Mouse (Mus musculus): ENCODE data around the gene Ccdc97. TPM values are rescaled to one million over a fixed set of nuclear protein-coding genes. Genes with fewer than 3 reads are reported as not detected.
A peak's percentile ranks its signal among the peaks of the same experiment; 100 is the strongest.

The Ccdc97 gene
- polyA plus RNA-seq, 1 experiment = 72.4 TPM

DNA sequence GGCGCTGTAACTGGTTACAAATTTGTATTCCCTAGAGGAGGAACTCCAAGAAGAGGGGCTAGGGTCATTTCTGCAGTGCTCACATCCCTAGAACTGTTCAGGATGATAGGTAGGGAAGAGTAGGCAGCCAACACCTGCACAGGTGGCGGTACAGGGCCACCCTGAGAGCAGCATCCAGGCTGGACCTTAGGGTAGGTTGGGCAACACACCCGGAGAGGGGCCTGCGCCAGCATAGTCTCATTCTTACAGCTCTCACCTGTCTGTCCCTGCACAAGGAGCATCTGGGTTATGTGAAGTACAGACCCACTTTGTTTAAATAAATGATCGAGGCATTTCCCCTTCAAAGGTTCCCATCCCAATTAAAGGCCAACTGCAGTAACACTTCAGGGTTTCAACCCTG lies 1.9 kb upstream of the Ccdc97 start:
- Histone ChIP-seq H3K27me3 (ENCODE audit: control insufficient read depth, insufficient read depth, low read length) (no peaks in the 10 kb centered on the region), H3K27ac (ENCODE audit: insufficient read depth, low read depth, low read length) (no peak overlapping the region), H3K4me1 (ENCODE audit: control insufficient read depth, insufficient read depth, insufficient read length, low read length) (peaks cover 5% of the 10 kb centered on the region; the same call in 1 of the 2 replicates), H3K36me3 (ENCODE audit: control insufficient read depth, insufficient read depth, low read length) (peaks cover 51% of the 10 kb centered on the region), H3K4me3 (ENCODE audit: low read depth, low read length) (no peak overlapping the region)
- 82% methylated on average over 5 of the region's 5 CpGs for WGBS
- no peak for TF ChIP-seq POLR2A (IDR thresholded peaks at IDR 0.05; ENCODE audit: low read depth, low read length)
- TF ChIP-seq CTCF (IDR thresholded peaks at IDR 0.05; ENCODE audit: extremely low read depth, insufficient read length, insufficient replicate concordance, low read depth, low read length) = no peak

DNA sequence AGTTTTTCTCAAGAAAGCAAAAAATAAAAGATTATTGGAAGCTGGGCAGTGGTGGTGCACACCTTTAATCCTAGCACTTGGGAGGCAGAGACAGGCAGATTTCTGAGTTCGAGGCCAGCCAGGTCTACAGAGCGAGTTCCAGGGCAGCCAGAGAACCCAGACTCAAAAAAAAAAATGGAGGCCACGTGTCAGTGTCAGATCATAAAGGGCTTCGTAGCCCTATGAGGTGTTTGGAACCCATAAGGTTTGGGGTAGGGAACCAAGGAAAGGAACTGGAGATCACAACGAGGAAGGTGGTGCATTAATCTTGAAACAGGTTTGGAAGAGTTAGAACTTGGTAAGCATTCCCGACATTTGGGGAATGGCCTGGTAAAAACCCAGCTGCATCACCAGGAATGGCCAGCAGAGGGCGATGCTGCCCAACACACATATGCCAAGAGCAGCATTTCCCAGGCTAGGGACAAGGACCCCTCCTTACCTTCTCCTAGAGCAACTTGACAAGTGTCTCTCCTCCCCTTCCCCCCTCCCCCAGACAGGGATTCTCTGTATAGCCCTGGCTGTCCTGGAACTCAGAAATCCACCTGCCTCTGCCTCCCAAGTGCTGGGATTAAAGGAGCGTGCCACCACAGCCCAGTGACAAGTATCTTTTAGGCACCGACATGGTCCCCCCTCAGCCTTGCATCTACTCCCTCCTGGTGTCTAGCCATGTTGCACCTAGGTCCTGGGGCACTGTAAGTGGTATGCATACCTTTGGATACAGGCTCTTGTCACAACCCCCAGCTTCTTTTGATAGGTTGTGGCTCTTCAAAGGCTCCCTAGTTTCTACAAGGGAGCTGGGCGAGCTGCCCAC lies 1.1 kb upstream of the Ccdc97 start:
- Histone ChIP-seq H3K36me3 (ENCODE audit: control insufficient read depth, insufficient read depth, low read length) (peaks cover 52% of the 10 kb centered on the region), H3K27ac (ENCODE audit: insufficient read depth, low read depth, low read length) (no peak overlapping the region), H3K4me1 (ENCODE audit: control insufficient read depth, insufficient read depth, insufficient read length, low read length) (peaks cover 5% of the 10 kb centered on the region; the same call in 1 of the 2 replicates), H3K27me3 (ENCODE audit: control insufficient read depth, insufficient read depth, low read length) (no peaks in the 10 kb centered on the region), H3K4me3 (ENCODE audit: low read depth, low read length) (no peak overlapping the region)
- WGBS = 53% methylated on average over 10 of the region's 10 CpGs
- TF ChIP-seq POLR2A (IDR thresholded peaks at IDR 0.05; ENCODE audit: low read depth, low read length) (no peak), CTCF (IDR thresholded peaks at IDR 0.05; ENCODE audit: extremely low read depth, insufficient read length, insufficient replicate concordance, low read depth, low read length) (peak; percentile 82; the same call in 1 of the 2 replicates)

DNA sequence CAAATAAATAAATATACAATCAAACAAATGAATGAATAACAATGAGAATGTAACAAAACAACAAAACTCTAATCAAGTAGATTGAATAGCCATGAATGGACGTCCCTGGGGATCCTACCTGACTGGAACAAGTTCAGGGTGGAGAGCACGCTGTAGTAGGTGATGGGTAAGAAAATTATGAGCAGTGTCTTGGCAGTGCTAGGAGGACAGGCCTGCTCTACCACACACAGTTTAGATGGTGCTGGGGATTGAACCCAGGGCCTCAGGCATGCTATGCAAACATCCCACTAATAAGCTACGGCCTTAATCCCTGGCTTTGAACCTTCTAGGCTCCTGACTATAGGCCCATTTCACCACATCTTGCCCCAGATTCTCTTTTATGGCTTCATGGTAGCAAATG lies 1.4 kb downstream of the Ccdc97 start:
- no peak for TF ChIP-seq CTCF (IDR thresholded peaks at IDR 0.05; ENCODE audit: extremely low read depth, insufficient read length, insufficient replicate concordance, low read depth, low read length)
- no peak for TF ChIP-seq POLR2A (IDR thresholded peaks at IDR 0.05; ENCODE audit: low read depth, low read length)
- peaks cover 52% of the 10 kb centered on the region for H3K36me3 ChIP-seq (ENCODE audit: control insufficient read depth, insufficient read depth, low read length)
- H3K27me3 ChIP-seq (ENCODE audit: control insufficient read depth, insufficient read depth, low read length) = no peaks in the 10 kb centered on the region
- 87% methylated on average over 3 of the region's 3 CpGs for WGBS
- no peak overlapping the region for H3K27ac ChIP-seq (ENCODE audit: insufficient read depth, low read depth, low read length)
- no peak overlapping the region for H3K4me3 ChIP-seq (ENCODE audit: low read depth, low read length)
- peaks cover 3% of the 10 kb centered on the region; the same call in 1 of the 2 replicates for H3K4me1 ChIP-seq (ENCODE audit: control insufficient read depth, insufficient read depth, insufficient read length, low read length)

DNA sequence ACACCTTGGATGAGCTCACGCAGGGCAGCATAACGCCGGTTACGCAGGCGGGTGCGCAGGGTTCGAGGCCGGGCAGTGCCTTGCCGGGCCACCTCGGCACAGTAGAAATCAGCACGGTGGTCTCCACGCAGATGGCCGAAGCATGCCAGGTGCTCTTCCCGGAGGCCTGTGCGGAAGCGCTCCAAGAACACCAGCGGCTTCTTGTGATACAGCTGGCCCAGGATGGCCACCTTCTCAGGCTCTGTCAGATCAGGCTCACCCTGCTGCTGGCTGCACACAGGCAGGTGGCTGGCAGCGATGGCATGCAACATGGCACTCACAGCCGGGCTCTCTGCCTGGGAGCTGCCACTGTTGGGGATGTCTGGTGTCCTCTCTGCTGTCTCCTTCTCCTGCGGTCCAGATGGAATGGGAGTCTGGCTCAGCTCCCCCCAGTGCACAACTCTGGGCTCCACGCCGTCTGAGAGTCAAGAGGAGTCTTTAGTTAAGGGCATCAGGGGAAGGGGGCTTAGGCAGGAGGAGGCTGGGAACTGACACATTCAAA lies 3.1 kb downstream of the Ccdc97 start:
- TF ChIP-seq POLR2A (IDR thresholded peaks at IDR 0.05; ENCODE audit: low read depth, low read length) = no peak
- no peak for TF ChIP-seq CTCF (IDR thresholded peaks at IDR 0.05; ENCODE audit: extremely low read depth, insufficient read length, insufficient replicate concordance, low read depth, low read length)
- Histone ChIP-seq H3K27me3 (ENCODE audit: control insufficient read depth, insufficient read depth, low read length) (no peaks in the 10 kb centered on the region), H3K4me1 (ENCODE audit: control insufficient read depth, insufficient read depth, insufficient read length, low read length) (peaks cover 9% of the 10 kb centered on the region), H3K27ac (ENCODE audit: insufficient read depth, low read depth, low read length) (no peak overlapping the region), H3K36me3 (ENCODE audit: control insufficient read depth, insufficient read depth, low read length) (peaks cover 45% of the 10 kb centered on the region), H3K4me3 (ENCODE audit: low read depth, low read length) (no peak overlapping the region)
- 95% methylated on average over 22 of the region's 22 CpGs for WGBS

DNA sequence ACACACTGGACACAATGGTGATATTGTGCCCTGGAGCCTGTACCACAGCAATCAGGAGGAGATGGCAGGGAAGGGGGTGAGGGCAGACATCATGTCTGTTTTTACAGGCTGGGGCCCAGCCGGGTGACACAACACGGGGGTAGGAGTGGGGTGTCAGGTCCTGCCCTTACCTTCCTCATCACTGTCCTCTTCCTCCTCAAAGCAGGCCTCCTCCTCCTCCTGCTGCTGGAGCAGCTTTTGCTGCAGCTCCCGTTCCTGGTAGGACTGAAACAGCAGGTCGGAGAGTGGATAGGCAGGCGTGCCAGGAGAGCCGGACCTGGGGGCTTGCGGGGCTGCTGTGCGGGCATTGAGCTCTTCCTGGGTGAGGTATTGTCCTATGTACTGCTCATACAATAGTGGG lies 4.3 kb downstream of the Ccdc97 start:
- TF ChIP-seq CTCF (IDR thresholded peaks at IDR 0.05; ENCODE audit: extremely low read depth, insufficient read length, insufficient replicate concordance, low read depth, low read length) (no peak), POLR2A (IDR thresholded peaks at IDR 0.05; ENCODE audit: low read depth, low read length) (no peak)
- H3K27ac ChIP-seq (ENCODE audit: insufficient read depth, low read depth, low read length) = no peak overlapping the region
- peaks cover 13% of the 10 kb centered on the region for H3K4me1 ChIP-seq (ENCODE audit: control insufficient read depth, insufficient read depth, insufficient read length, low read length)
- no peak overlapping the region for H3K4me3 ChIP-seq (ENCODE audit: low read depth, low read length)
- no peaks in the 10 kb centered on the region for H3K27me3 ChIP-seq (ENCODE audit: control insufficient read depth, insufficient read depth, low read length)
- peaks cover 41% of the 10 kb centered on the region for H3K36me3 ChIP-seq (ENCODE audit: control insufficient read depth, insufficient read depth, low read length)
- 88% methylated on average over 8 of the region's 8 CpGs for WGBS

DNA sequence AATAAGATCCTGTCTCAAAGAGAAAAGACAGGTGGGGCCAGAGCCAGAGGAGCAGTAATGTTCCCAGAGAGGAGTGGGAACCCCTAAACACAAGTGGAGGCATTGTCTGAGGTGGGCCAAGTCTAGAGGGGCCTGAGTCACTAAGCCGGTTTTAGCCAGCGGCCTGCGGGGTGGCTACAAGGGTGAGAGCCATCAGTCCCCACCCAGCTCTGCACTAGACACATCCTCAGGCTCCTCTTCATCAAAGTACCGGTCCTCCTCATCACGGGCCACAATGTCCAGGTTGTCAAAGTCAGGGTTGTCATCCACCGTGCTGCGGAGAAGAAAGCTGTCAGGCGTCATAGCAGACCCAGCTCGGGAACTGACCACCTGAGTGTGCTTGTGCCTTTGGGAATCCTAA lies 6.1 kb downstream of the Ccdc97 start:
- Histone ChIP-seq H3K27ac (ENCODE audit: insufficient read depth, low read depth, low read length) (no peak overlapping the region), H3K4me1 (ENCODE audit: control insufficient read depth, insufficient read depth, insufficient read length, low read length) (peaks cover 12% of the 10 kb centered on the region), H3K4me3 (ENCODE audit: low read depth, low read length) (no peak overlapping the region), H3K36me3 (ENCODE audit: control insufficient read depth, insufficient read depth, low read length) (peaks cover 41% of the 10 kb centered on the region), H3K27me3 (ENCODE audit: control insufficient read depth, insufficient read depth, low read length) (no peaks in the 10 kb centered on the region)
- 93% methylated on average over 9 of the region's 9 CpGs for WGBS
- TF ChIP-seq CTCF (IDR thresholded peaks at IDR 0.05; ENCODE audit: extremely low read depth, insufficient read length, insufficient replicate concordance, low read depth, low read length) = no peak
- TF ChIP-seq POLR2A (IDR thresholded peaks at IDR 0.05; ENCODE audit: low read depth, low read length) = no peak

DNA sequence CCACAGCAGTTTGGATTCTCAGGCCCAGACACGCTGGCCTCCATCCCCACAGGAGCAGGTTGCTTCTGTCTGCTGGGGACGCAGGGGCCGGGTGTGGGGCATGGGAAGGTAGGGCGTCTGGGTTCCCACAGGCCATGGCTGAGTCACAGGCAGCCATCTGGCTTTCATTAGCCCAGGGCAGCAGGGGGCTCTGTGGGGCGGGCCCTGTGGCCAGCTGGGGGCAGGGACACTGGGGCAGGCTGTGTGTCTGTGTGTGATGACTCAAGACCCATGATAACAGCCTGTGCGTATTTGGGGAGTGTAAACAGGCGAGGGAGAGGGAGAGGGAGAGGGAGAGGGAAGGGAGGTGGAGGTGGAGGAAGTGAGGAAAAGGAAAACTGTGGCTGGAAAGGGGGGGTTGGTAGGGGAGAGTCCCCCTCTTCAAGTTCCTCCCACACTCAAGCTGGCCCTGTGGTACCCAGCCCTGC lies 7.1 kb downstream of the Ccdc97 start:
- Histone ChIP-seq H3K4me1 (ENCODE audit: control insufficient read depth, insufficient read depth, insufficient read length, low read length) (peaks cover 12% of the 10 kb centered on the region), H3K27me3 (ENCODE audit: control insufficient read depth, insufficient read depth, low read length) (no peaks in the 10 kb centered on the region), H3K36me3 (ENCODE audit: control insufficient read depth, insufficient read depth, low read length) (peaks cover 40% of the 10 kb centered on the region), H3K27ac (ENCODE audit: insufficient read depth, low read depth, low read length) (peak overlapping the region; percentile 20; the same call in 1 of the 2 replicates), H3K4me3 (ENCODE audit: low read depth, low read length) (no peak overlapping the region)
- TF ChIP-seq CTCF (IDR thresholded peaks at IDR 0.05; ENCODE audit: extremely low read depth, insufficient read length, insufficient replicate concordance, low read depth, low read length) = no peak
- no peak for TF ChIP-seq POLR2A (IDR thresholded peaks at IDR 0.05; ENCODE audit: low read depth, low read length)
- 51% methylated on average over 7 of the region's 7 CpGs for WGBS

All from small intestine, adult 2 months (tissue).